11 mouse cellular contexts compared by ENCODE assay signal in genomic region chr3:147099143-147099713, GRCm38 (mm10).
DNase-seq lines count a peak whose midpoint lies in the region; ATAC-seq and TF ChIP-seq lines count a peak whose summit lies in the region.
"Had no signal": no experiment of that assay in that cellular context is flagged by ENCODE, and none has a peak within 500 bp of the region (broad histone marks: within the 10 kb centered on the region; RNA-seq: fewer than 3 reads in every experiment).

No protein-coding gene starts in this region.

- H3K9ac ChIP-seq in heart, postnatal 0 days (replicated peaks; ENCODE audit: low read depth, low read length): no peak overlapping the region
- H3K9ac ChIP-seq in limb, embryonic 13.5 days: no peak overlapping the region
- H3K9ac ChIP-seq in neural tube, embryonic 15.5 days (replicated peaks): no peak overlapping the region
- H3K9ac ChIP-seq: liver, embryonic 13.5 days had no signal

- TF ChIP-seq EP300 in heart, postnatal 0 days (IDR thresholded peaks at IDR 0.05; ENCODE audit: low read depth): no peak

- ATAC-seq in heart, postnatal 0 days (ENCODE audit: insufficient read depth, low read depth): no peak
- ATAC-seq in limb, embryonic 13.5 days (ENCODE audit: low FRiP score, low read depth): peak; percentile 18; the same call in 1 of the 2 replicates
- no peak for ATAC-seq in neural tube, embryonic 15.5 days (ENCODE audit: low FRiP score)

- H3K9me3 ChIP-seq in heart, postnatal 0 days (replicated peaks; ENCODE audit: control insufficient read depth, low read length): no peaks in the 10 kb centered on the region
- H3K9me3 ChIP-seq in limb, embryonic 13.5 days: no peaks in the 10 kb centered on the region
- no peaks in the 10 kb centered on the region for H3K9me3 ChIP-seq in neural tube, embryonic 15.5 days (replicated peaks)
- H3K9me3 ChIP-seq: liver, embryonic 13.5 days had no signal

- intact Hi-C loops in heart, postnatal 10 days (cut with DNase I): loop anchor here (10.0 kb wide), 1 partner anchor 1886 kb away; no protein-coding TSS in a partner anchor

- no peak for TF ChIP-seq CTCF in heart, postnatal 0 days (IDR thresholded peaks at IDR 0.05; ENCODE audit: low read depth)

- H3K4me2 ChIP-seq in heart, postnatal 0 days (ENCODE audit: low read depth, low read length): peak overlapping the region; percentile 46
- peak overlapping the region; percentile 52 for H3K4me2 ChIP-seq in limb, embryonic 13.5 days (replicated peaks)
- peak overlapping the region; percentile 38 for H3K4me2 ChIP-seq in neural tube, embryonic 15.5 days
- H3K4me2 ChIP-seq: liver, embryonic 13.5 days had no signal

- H3K27me3 ChIP-seq in heart, postnatal 0 days (ENCODE audit: control insufficient read depth, insufficient read depth, low read length): peaks cover 5% of the 10 kb centered on the region; the same call in 1 of the 2 replicates
- peaks cover 44% of the 10 kb centered on the region for H3K27me3 ChIP-seq in limb, embryonic 13.5 days
- no peaks in the 10 kb centered on the region for H3K27me3 ChIP-seq in neural tube, embryonic 15.5 days (replicated peaks)
- H3K27me3 ChIP-seq: liver, embryonic 13.5 days had no signal

- H3K4me3 ChIP-seq in heart, postnatal 0 days (ENCODE audit: low read depth, low read length): 0 out of 2 replicates have a peak overlapping the region, but pooled peaks have one; percentile 11
- no peak overlapping the region for H3K4me3 ChIP-seq in limb, embryonic 13.5 days
- H3K4me3 ChIP-seq in neural tube, embryonic 15.5 days (replicated peaks): no peak overlapping the region; the same call in 1 of the 2 replicates
- H3K4me3 ChIP-seq: liver, embryonic 13.5 days had no signal

- no peak for DNase-seq in heart, postnatal 0 days (ENCODE audit: low spot score)
- DNase-seq in heart, postnatal 10 days: no peak
- DNase-seq in retina, postnatal 1 day: peak; percentile 50
- no peak for DNase-seq in retina, embryonic 14.5 days (ENCODE audit: low spot score)
- no peak for DNase-seq in frontal cortex, postnatal 10 days (ENCODE audit: low spot score in 2 of 2)
- DNase-seq: adrenal gland, adult 2 months; cerebellum, adult 11 months; embryo, embryonic 11 days; liver, embryonic 13.5 days had no signal

- WGBS in heart, postnatal 0 days: 15% methylated on average over 12 of the region's 12 CpGs
- 20% methylated on average over 12 of the region's 12 CpGs for WGBS in limb, embryonic 13.5 days
- WGBS in neural tube, embryonic 15.5 days: 21% methylated on average over 12 of the region's 12 CpGs

- no peaks in the 10 kb centered on the region for H3K4me1 ChIP-seq in heart, postnatal 0 days (ENCODE audit: control insufficient read depth, insufficient read depth)
- peaks cover 43% of the 10 kb centered on the region for H3K4me1 ChIP-seq in limb, embryonic 13.5 days
- peaks cover 59% of the 10 kb centered on the region for H3K4me1 ChIP-seq in neural tube, embryonic 15.5 days
- H3K4me1 ChIP-seq: liver, embryonic 13.5 days had no signal

- H3K36me3 ChIP-seq in heart, postnatal 0 days (replicated peaks; ENCODE audit: control insufficient read depth, insufficient read depth, low read length): no peaks in the 10 kb centered on the region
- no peaks in the 10 kb centered on the region for H3K36me3 ChIP-seq in limb, embryonic 13.5 days
- H3K36me3 ChIP-seq in neural tube, embryonic 15.5 days: no peaks in the 10 kb centered on the region
- H3K36me3 ChIP-seq: liver, embryonic 13.5 days had no signal

- no peak overlapping the region for H3K27ac ChIP-seq in heart, postnatal 0 days (ENCODE audit: low read depth)
- H3K27ac ChIP-seq in limb, embryonic 13.5 days: no peak overlapping the region; the same call in 1 of the 2 replicates
- peak overlapping the region; percentile 67 for H3K27ac ChIP-seq in neural tube, embryonic 15.5 days (replicated peaks)
- H3K27ac ChIP-seq: liver, embryonic 13.5 days had no signal
